Mouse (Mus musculus) spleen, adult 2 months (tissue): ENCODE data around the gene Spint1.
A peak's percentile ranks its signal among the peaks of the same experiment; 100 is the strongest.

Source experiments
- CTCF ChIP-seq: fragments of 200-500 bp; IDR thresholded peaks from 2 replicates; pipeline ENCODE4 v1.5.1; 2011; ENCODE audit warnings: mild to moderate bottlenecking, inconsistent platforms; ENCODE audit not compliant: insufficient read depth, insufficient read length, insufficient replicate concordance; ENCODE audit errors: extremely low read depth
- POLR2A ChIP-seq: fragments of 200-500 bp; IDR thresholded peaks from 2 replicates; pipeline ENCODE4 v1.6.1; 2011; ENCODE audit warnings: low read depth, low read length, inconsistent platforms

GRCm38 (mm10) chr2:119298330-119298729 is 61.2 kb downstream of the Spint1 start:
- TF ChIP-seq CTCF (peak; percentile 65; the same call in 1 of the 2 replicates), POLR2A (no peak)
